Comparison of ENCODE assay signal across 7 mouse cellular contexts in genomic region chr4:153189485-153189884, GRCm38 (mm10).
DNase-seq lines count a peak whose midpoint lies in the region; ATAC-seq and TF ChIP-seq lines count a peak whose summit lies in the region.

No protein-coding gene starts in this region.

- H3ac ChIP-seq in myocyte (ENCODE audit: control insufficient read depth, insufficient read length): no peak overlapping the region

- no peak for TF ChIP-seq CTCF in kidney, adult 2 months (conservative IDR thresholded peaks at IDR 0.05; ENCODE audit: insufficient read depth, insufficient read length, low read depth, low read length)

- H3K4me1 ChIP-seq in midbrain, embryonic 14.5 days (ENCODE audit: control insufficient read depth, insufficient read depth, low read length): peaks cover 18% of the 10 kb centered on the region
- peaks cover 14% of the 10 kb centered on the region for H3K4me1 ChIP-seq in midbrain, embryonic 15.5 days
- no peaks in the 10 kb centered on the region for H3K4me1 ChIP-seq in kidney, adult 2 months (ENCODE audit: control insufficient read depth, insufficient read depth, low read length)

- WGBS in midbrain, embryonic 14.5 days: 9% methylated on average over 8 of the region's 8 CpGs
- 13% methylated on average over 8 of the region's 8 CpGs for WGBS in midbrain, embryonic 15.5 days
- 7% methylated on average over 8 of the region's 8 CpGs for WGBS in kidney, adult 2 months

- TF ChIP-seq POLR2A in kidney, adult 2 months (IDR thresholded peaks at IDR 0.05; ENCODE audit: low read depth, low read length): no peak
- TF ChIP-seq POLR2A in myocyte (IDR thresholded peaks at IDR 0.05; ENCODE audit: insufficient read length, low read depth): no peak

- H3K9me3 ChIP-seq in midbrain, embryonic 14.5 days (ENCODE audit: control insufficient read depth, low read length): no peaks in the 10 kb centered on the region
- H3K9me3 ChIP-seq in midbrain, embryonic 15.5 days: no peaks in the 10 kb centered on the region

- no peak for ATAC-seq in midbrain, embryonic 14.5 days (ENCODE audit: low FRiP score, low TSS enrichment)
- ATAC-seq in midbrain, embryonic 15.5 days (replicated peaks): no peak
- no peak for ATAC-seq in megakaryocyte, adult 5-6 weeks (ENCODE audit: poor library complexity, severe bottlenecking)

- H3K9ac ChIP-seq in midbrain, embryonic 14.5 days (replicated peaks; ENCODE audit: low read length): no peak overlapping the region
- H3K9ac ChIP-seq in midbrain, embryonic 15.5 days: no peak overlapping the region

- H3K4me2 ChIP-seq in midbrain, embryonic 14.5 days (ENCODE audit: low read length): no peak overlapping the region
- no peak overlapping the region for H3K4me2 ChIP-seq in midbrain, embryonic 15.5 days
- no peak overlapping the region for H3K4me2 ChIP-seq in myocyte (ENCODE audit: low read depth)

- no peaks in the 10 kb centered on the region for H3K36me3 ChIP-seq in midbrain, embryonic 14.5 days (ENCODE audit: control insufficient read depth, insufficient read depth, low read length)
- H3K36me3 ChIP-seq in midbrain, embryonic 15.5 days (replicated peaks): no peaks in the 10 kb centered on the region
- H3K36me3 ChIP-seq in kidney, adult 2 months (ENCODE audit: control insufficient read depth, insufficient read depth, low read length): no peaks in the 10 kb centered on the region
- H3K36me3 ChIP-seq in myocyte (ENCODE audit: control insufficient read depth, insufficient read depth): no peaks in the 10 kb centered on the region

- no peaks in the 10 kb centered on the region for H3K79me2 ChIP-seq in myocyte (ENCODE audit: control insufficient read depth, insufficient read depth)

- DNase-seq in midbrain, embryonic 14.5 days: peak; percentile 60
- peak; percentile 32 for DNase-seq in c-Kit-positive CD71-negative TER-119-negative erythroid progenitor cells, embryonic 14.5 days (ENCODE audit: low read depth)
- peak; percentile 53 for DNase-seq in kidney, adult 2 months
- no peak for DNase-seq in layer of hippocampus, postnatal 14 days (ENCODE audit: low spot score in 2 of 2)

- peaks cover 51% of the 10 kb centered on the region for H3K27me3 ChIP-seq in midbrain, embryonic 14.5 days (ENCODE audit: control insufficient read depth, insufficient read depth, low read length)
- peaks cover 46% of the 10 kb centered on the region for H3K27me3 ChIP-seq in midbrain, embryonic 15.5 days (replicated peaks)
- no peaks in the 10 kb centered on the region; the same call in 1 of the 2 replicates for H3K27me3 ChIP-seq in kidney, adult 2 months (replicated peaks; ENCODE audit: control insufficient read depth, insufficient read depth, low read length)
- no peaks in the 10 kb centered on the region for H3K27me3 ChIP-seq in myocyte (ENCODE audit: control insufficient read depth, insufficient read depth, insufficient read length)

- H3K27ac ChIP-seq in midbrain, embryonic 14.5 days (replicated peaks; ENCODE audit: low read depth, low read length): no peak overlapping the region
- no peak overlapping the region for H3K27ac ChIP-seq in midbrain, embryonic 15.5 days
- no peak overlapping the region for H3K27ac ChIP-seq in kidney, adult 2 months (ENCODE audit: insufficient read depth, low read depth, low read length)

- H3K4me3 ChIP-seq in midbrain, embryonic 14.5 days (replicated peaks; ENCODE audit: low read depth, low read length): no peak overlapping the region
- H3K4me3 ChIP-seq in midbrain, embryonic 15.5 days: no peak overlapping the region
- no peak overlapping the region for H3K4me3 ChIP-seq in kidney, adult 2 months (ENCODE audit: insufficient read depth, low read depth, low read length)
- H3K4me3 ChIP-seq in myocyte: no peak overlapping the region

TF ChIP-seq in myocyte, 11 proteins besides CTCF, POLR2A, EP300 and RAD21:
- TF ChIP-seq SRF (IDR thresholded peaks at IDR 0.05; ENCODE audit: control insufficient read depth, insufficient read length, low read depth) (no peak), TCF12 (IDR thresholded peaks at IDR 0.05; ENCODE audit: insufficient read depth, poor library complexity, severe bottlenecking) (no peak), TCF3 (IDR thresholded peaks at IDR 0.05; ENCODE audit: insufficient read length, low read depth) (no peak), MYOD1 (IDR thresholded peaks at IDR 0.05; ENCODE audit: control insufficient read depth in 1 of 3, insufficient read length in 2 of 3, low read depth in 2 of 3) (no peak), USF1 (IDR thresholded peaks at IDR 0.05; ENCODE audit: low read depth) (no peak), POLR2AphosphoS2 (IDR thresholded peaks at IDR 0.05; ENCODE audit: insufficient read length, low read depth) (no peak), E2F4 (IDR thresholded peaks at IDR 0.05; ENCODE audit: insufficient read depth) (no peak), REST (IDR thresholded peaks at IDR 0.05; ENCODE audit: insufficient read depth, insufficient read length) (peak; percentile 63)
TF ChIP-seq in myocyte: peak in this region for 1.

Comparison
In these comparisons a context has a peak if more than half of its experiments do, and no peak if none do; other contexts are left out.
1. DNase-seq: peak in midbrain, embryonic 14.5 days (single experiment), c-Kit-positive CD71-negative TER-119-negative erythroid progenitor cells, embryonic 14.5 days (single experiment) and kidney, adult 2 months (single experiment); none in layer of hippocampus, postnatal 14 days (0 of 2).